Mouse (Mus musculus) C2C12 (cell line): ENCODE data around the gene Cntn6. TPM values are rescaled to one million over a fixed set of nuclear protein-coding genes. Genes with fewer than 3 reads are reported as not detected.

Experiments used
- H3K27me3 ChIP-seq: one replicate; pipeline ENCODE4 v1.6.1; 2011; ENCODE audit not compliant: control insufficient read depth, insufficient read depth, insufficient read length
- H3K36me3 ChIP-seq: one replicate; pipeline ENCODE4 v1.6.1; 2011; ENCODE audit not compliant: control insufficient read depth, insufficient read depth
- H3K4me3 ChIP-seq: one replicate; pipeline ENCODE4 v1.5.1; 2011; ENCODE audit warnings: mild to moderate bottlenecking, control low read depth; ENCODE audit not compliant: poor library complexity, insufficient read depth, severe bottlenecking
- H3K79me2 ChIP-seq: one replicate; pipeline ENCODE4 v1.6.1; 2011; ENCODE audit not compliant: control insufficient read depth, insufficient read depth
- H3K79me3 ChIP-seq: one replicate; pipeline ENCODE4 v1.6.1; 2011; ENCODE audit warnings: low read depth, control low read depth
- H3ac ChIP-seq: one replicate; pipeline ENCODE3; 2011; ENCODE audit warnings: low read depth; ENCODE audit not compliant: control insufficient read depth, insufficient read length
- CEBPB ChIP-seq: IDR thresholded peaks from one replicate; pipeline ENCODE4 v1.6.1; 2011; ENCODE audit warnings: low read depth, mild to moderate bottlenecking, control low read depth, moderate library complexity
- CTCF ChIP-seq: IDR thresholded peaks from one replicate; pipeline ENCODE4 v1.5.1; 2011; ENCODE audit not compliant: control insufficient read depth, insufficient read depth, insufficient read length
- FOSL1 ChIP-seq: IDR thresholded peaks from one replicate; pipeline ENCODE4 v1.8.0; 2011; ENCODE audit warnings: mild to moderate bottlenecking, low read length; ENCODE audit not compliant: poor library complexity, insufficient read depth, severe bottlenecking
- MAX ChIP-seq: IDR thresholded peaks from one replicate; pipeline ENCODE4 v1.6.1; 2011; ENCODE audit warnings: mild to moderate bottlenecking, control low read depth
- MYOD1 ChIP-seq: IDR thresholded peaks from one replicate; pipeline ENCODE4 v1.6.1; 2011; ENCODE audit warnings: low read depth; ENCODE audit not compliant: control insufficient read depth, insufficient read length
- MYOG ChIP-seq: IDR thresholded peaks from one replicate; pipeline ENCODE4 v1.6.1; 2011; ENCODE audit not compliant: control insufficient read depth, insufficient read length; ENCODE audit errors: extremely low read depth
- USF1 ChIP-seq: IDR thresholded peaks from one replicate; pipeline ENCODE4 v1.6.1; 2011; ENCODE audit warnings: low read depth, mild to moderate bottlenecking, control low read depth, moderate library complexity
- polyA plus RNA-seq: library from polyadenylated mRNA; unstranded; fragments of >200 nt; fragmentation: generic; extraction: Trizol; gene quantifications from one replicate; pipeline ENCODE4 v1.2.1, GENCODE M21; 2012; ENCODE audit warnings: missing spikeins

Gene Cntn6
- polyA plus RNA-seq, 1 experiment: not detected

DNA sequence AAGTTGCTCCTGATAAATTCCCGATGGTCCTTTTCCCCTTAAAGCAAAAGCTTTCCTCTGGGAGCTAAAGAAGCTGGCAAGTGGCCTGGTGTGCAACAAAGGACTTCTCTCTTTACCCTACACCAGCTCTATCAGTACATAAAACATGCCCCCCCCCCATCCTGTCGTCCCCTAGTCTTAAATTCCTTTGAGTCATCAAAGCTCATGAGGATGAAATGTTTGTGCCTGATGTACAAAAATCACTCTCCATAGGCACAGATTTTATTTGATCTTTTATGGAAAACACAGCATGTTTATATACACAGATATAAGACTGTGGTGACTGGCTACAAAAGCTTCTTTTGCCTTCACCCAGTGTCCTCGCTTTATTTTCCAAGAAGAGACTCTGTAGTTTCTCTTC, 112.6 kb downstream of the Cntn6 start:
- no peak overlapping the region for H3ac ChIP-seq
- no peak overlapping the region for H3K4me3 ChIP-seq
- H3K27me3 ChIP-seq: no peaks in the 10 kb centered on the region
- H3K36me3 ChIP-seq: no peaks in the 10 kb centered on the region
- H3K79me3 ChIP-seq: no peaks in the 10 kb centered on the region
- no peaks in the 10 kb centered on the region for H3K79me2 ChIP-seq
- TF ChIP-seq MYOD1 (no peak), CEBPB (no peak), MAX (no peak), FOSL1 (no peak), MYOG (no peak), USF1 (no peak), CTCF (no peak)

DNA sequence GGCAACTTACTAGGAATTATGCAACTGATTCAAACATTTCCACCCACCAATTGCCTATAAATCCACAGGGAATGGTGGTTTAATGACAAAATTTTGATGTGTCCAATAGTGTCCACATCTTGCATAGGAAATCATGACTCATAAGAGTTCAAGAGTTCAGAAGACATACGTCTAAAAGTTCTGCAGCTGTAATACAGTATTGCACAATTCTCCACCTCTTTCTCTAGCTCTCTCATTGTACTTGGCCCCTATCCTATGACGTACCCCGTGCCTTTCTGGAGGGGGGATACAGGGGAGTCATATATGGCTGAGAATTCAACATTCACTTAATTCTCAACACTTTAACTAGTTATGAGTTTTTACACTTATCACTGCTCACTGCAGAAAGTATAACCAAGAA, 160.9 kb downstream of the Cntn6 start:
- Histone ChIP-seq H3K36me3 (no peaks in the 10 kb centered on the region), H3K79me3 (no peaks in the 10 kb centered on the region), H3K4me3 (no peak overlapping the region), H3ac (no peak overlapping the region), H3K79me2 (no peaks in the 10 kb centered on the region), H3K27me3 (no peaks in the 10 kb centered on the region)
- no peak for TF ChIP-seq FOSL1
- TF ChIP-seq MYOG: no peak
- no peak for TF ChIP-seq CTCF
- TF ChIP-seq MYOD1: no peak
- TF ChIP-seq CEBPB: no peak
- TF ChIP-seq MAX: no peak
- TF ChIP-seq USF1: no peak

DNA sequence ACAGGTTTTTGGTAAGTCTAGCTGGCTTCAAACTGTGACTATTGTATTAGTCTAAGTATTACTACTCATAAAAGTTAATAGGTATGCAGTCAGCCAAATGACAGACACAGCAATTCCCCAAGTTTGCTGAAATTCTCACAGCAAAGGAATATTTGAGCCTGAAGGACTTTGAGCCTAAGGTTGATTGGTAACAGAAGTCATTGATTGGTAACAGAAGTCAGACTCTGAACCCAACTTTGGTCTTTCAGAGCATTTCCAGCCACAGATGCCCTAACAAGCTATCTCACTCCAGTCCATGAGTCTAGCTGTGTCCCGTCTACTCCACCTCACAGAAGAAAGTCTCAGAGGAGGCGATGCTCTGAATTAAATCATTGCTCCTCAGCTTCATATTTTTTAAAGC, 176.1 kb downstream of the Cntn6 start:
- H3K36me3 ChIP-seq: no peaks in the 10 kb centered on the region
- no peaks in the 10 kb centered on the region for H3K27me3 ChIP-seq
- TF ChIP-seq MYOD1: no peak
- TF ChIP-seq MYOG: no peak
- no peak for TF ChIP-seq CTCF
- TF ChIP-seq MAX: no peak
- no peak for TF ChIP-seq USF1
- TF ChIP-seq CEBPB: no peak
- TF ChIP-seq FOSL1: no peak
- no peak overlapping the region for H3ac ChIP-seq
- no peaks in the 10 kb centered on the region for H3K79me3 ChIP-seq
- H3K4me3 ChIP-seq: no peak overlapping the region
- no peaks in the 10 kb centered on the region for H3K79me2 ChIP-seq

DNA sequence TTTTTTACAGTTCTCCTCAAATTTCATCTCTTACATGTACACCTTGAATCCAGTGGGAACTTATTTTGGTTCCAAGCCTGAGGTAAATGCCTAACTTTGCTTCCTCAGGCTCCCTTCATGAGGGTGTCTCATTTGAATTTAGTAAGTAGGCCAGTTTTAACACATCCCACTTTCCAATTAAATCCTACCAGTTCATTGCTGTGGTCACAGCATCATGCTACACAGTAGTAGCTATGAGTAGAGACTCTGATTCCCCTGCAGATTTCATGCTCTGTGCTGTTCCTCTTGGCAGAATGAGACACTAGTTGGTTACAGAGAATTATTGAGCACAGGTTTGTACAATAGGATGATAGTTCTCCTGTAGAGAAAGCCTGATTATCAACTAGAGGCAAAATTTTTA, 181.7 kb downstream of the Cntn6 start:
- TF ChIP-seq MAX (no peak), USF1 (no peak), CEBPB (no peak), MYOD1 (no peak), CTCF (no peak), MYOG (no peak)
- Histone ChIP-seq H3K79me2 (no peaks in the 10 kb centered on the region), H3K27me3 (no peaks in the 10 kb centered on the region), H3K36me3 (no peaks in the 10 kb centered on the region), H3K4me3 (no peak overlapping the region), H3K79me3 (no peaks in the 10 kb centered on the region), H3ac (no peak overlapping the region)

DNA sequence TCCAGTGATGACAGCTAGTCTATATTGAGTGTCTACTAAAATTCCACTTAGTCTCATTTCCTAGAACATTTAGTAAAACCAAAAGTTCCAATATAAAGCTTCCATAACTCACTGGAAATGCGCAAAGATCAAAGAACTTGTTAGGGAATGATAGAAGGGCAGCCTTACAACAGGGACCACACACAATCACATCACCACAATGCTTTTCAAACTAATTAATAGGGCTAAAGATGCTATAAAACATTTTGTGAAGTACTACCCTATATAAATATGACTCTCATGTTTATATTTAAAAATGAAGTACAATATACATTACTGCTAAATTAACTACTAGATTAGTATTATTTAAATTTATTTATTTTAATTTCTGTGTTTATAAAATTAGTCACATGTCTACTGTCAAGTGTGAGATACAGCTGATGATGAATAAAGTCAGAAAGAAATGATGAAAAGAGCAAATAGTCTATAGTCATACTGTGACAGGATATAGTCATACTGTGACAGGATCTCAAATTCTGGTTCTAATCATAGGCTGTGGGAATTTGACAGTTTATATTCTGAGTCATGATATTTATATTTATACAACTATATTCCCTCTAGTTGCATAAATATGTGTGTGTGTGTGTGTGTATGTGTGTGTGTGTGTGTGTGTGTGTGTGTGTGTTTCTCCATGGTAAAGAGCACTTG, 187.4 kb downstream of the Cntn6 start:
- TF ChIP-seq USF1 (no peak), MYOD1 (no peak), CEBPB (no peak)
- H3ac ChIP-seq: no peak overlapping the region
- H3K4me3 ChIP-seq: no peak overlapping the region
- H3K79me3 ChIP-seq: no peaks in the 10 kb centered on the region
- no peaks in the 10 kb centered on the region for H3K27me3 ChIP-seq
- H3K79me2 ChIP-seq: no peaks in the 10 kb centered on the region
- H3K36me3 ChIP-seq: no peaks in the 10 kb centered on the region

DNA sequence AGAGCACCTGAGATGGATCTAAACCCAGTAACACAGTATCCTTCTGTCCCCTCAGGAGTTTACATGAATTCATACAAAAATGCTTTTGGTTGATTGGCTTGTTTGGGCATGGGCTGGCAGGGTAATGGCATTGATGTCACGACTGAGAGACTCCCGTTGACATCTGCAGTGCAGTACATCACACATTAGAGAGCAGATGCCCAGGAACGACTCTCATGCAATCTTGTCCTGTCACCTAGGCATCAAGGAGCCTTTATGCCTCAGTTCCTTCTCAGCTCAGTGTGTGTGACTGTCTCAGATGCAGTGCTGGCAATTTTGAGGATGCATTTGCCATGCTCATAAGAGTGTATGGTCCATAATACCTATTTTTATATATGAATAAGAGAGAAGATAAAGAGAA, 195.4 kb downstream of the Cntn6 start:
- Histone ChIP-seq H3K79me3 (no peaks in the 10 kb centered on the region), H3ac (no peak overlapping the region), H3K27me3 (no peaks in the 10 kb centered on the region), H3K79me2 (no peaks in the 10 kb centered on the region), H3K36me3 (no peaks in the 10 kb centered on the region), H3K4me3 (no peak overlapping the region)
- no peak for TF ChIP-seq MAX
- TF ChIP-seq CTCF: no peak
- no peak for TF ChIP-seq CEBPB
- no peak for TF ChIP-seq USF1
- no peak for TF ChIP-seq MYOD1
- TF ChIP-seq MYOG: no peak
- TF ChIP-seq FOSL1: no peak
